Mouse (Mus musculus) cerebellum, postnatal 25 days (tissue): ENCODE measurements around the gene Bclaf3.
"Not testable (repeated sequence)": the region's sequence is repeated elsewhere in the genome, so short reads cannot be mapped to it uniquely, and the experiment has no call there.

Experiments used
- DNase-seq, 2 experiments: peaks; one replicate each; pipeline ENCODE4 v3.0.0; 2021; ENCODE audit warnings: mixed read lengths in 2 of 2

Gene Bclaf3

GRCm38 (mm10) chrX:159526388-159526787 lies at the start of gene Bclaf3:
Bclaf3 (plus strand) TSS chrX:159526688.
- DNase-seq: no peak

GRCm38 (mm10) chrX:159478243-159478940 lies 48.1 kb upstream of the Bclaf3 start:
- not testable (repeated sequence) for DNase-seq

DNA sequence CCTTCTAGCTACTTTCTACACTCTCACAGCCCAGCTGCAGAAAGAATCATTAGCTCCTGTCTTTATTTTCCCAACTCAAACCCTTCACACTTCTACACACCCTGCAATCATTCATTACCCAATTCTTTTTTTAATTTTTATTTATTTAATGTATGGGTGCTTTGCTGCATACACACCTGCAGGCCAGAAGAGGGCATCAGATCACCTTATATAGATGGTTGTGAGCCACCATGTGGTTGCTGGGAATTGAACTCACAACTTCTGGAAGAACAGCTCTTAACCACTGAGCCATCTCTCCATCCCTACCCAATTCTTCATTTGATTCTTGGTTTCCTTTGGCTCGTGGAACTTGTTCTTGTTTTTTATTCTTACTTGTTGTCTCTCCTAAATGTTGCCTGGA lies 42.2 kb upstream of the Bclaf3 start:
- no peak for DNase-seq

DNA sequence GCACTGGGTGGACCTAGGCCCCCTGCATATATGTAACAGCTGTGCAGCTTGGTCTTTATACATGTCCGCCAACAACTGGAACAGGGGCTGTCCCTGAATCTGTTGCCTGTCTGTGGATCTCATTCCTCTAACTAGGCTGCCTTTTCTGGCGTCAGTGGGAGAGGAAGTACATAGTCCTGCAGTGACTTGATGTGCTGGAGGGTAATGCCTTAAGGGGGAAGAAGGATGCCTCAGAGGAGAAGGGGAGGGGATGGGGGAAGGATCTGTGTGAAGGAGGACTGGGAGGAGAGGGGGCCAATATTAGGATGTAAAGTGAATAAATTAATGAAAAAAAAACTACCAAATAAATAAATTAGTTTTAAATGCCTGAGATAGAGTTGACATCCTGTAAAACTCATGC lies 23.3 kb upstream of the Bclaf3 start:
- no peak for DNase-seq

- DNase-seq: no peak
These were observed 18.0 kb upstream of the Bclaf3 start for GRCm38 (mm10) chrX:159508331-159509036.

- no peak for DNase-seq
These were observed 17.4 kb upstream of the Bclaf3 start for GRCm38 (mm10) chrX:159509042-159509441.

GRCm38 (mm10) chrX:159509847-159510715 lies 16.4 kb upstream of the Bclaf3 start:
- no peak for DNase-seq

DNA sequence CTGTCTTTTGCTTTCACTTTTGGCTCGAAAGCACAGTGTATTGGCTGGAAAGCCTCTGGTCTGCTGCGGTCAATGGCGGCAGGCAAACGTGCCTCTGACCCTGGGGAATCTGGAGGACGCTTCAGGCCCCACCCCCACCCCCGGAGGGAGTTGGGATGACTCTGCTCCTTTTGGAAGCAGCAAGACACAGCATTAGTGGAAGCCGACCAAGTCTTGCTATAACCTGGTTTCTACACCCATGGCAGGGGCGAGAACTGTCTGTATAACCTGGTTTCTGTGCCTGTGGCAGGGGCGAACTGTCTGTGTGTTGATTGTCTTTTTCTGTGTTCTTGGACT lies 15.8 kb upstream of the Bclaf3 start:
- no peak for DNase-seq

- no peak for DNase-seq
These were observed 10.9 kb upstream of the Bclaf3 start for GRCm38 (mm10) chrX:159515599-159515998.

DNA sequence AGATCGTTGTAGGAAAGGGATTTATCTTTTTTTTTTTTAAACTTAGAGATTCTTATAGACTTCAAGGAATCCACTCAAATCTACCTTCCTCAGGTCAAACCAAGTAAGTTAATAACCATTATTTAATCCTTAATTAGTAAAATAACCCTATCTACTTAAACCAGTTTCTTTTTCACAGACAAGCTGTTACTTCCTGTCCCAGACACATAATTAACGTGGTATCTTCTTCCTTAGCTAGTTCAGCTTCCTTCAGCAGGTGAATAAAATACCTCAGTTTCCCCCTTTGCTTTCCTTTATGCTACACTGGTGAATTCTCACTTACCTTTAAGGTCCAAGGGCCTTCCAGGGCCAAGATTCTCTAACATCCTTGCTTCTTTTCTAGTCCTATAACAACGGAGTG lies 4.7 kb upstream of the Bclaf3 start:
- DNase-seq: no peak

DNA sequence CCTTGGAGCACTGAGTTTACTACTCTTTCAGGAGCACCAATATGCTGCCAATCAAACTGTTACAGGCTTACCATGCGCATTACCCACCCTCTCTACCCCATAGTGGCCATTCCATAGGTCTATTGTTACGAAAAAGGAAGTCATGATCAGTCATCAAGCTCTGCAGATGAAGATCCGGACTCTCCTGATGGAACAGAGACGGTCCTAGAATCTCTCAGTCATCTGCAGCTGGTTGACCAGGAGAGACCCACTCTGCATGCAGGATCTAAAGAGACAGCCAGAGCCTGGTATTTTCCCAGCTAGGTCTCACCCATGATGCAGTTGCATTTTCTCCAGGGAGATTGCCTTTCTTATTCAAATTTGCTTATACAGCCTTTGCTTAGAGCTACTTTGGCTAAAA lies 3.8 kb upstream of the Bclaf3 start:
- no peak for DNase-seq

DNA sequence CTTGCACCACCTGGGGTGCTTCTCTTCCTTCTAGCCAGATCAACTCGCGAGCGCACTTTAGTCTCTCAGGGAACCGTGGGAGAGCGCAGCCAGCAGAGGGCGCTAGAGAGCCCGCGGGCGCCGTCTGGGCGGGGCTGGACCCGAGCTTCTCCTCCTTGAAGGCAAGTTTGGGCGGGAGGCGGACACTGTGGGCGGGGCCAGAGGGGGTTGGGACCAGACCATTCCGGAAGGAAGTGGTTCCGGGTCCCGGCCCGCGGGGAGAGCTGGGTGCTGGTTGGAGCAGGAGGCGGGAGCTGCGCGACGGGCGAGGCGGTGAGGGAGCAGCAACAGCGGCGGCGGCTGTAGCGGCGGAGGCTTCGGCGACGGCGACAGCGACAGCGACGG lies 5.9 kb downstream of the Bclaf3 start:
- DNase-seq: peak; percentile 94 to 97

DNA sequence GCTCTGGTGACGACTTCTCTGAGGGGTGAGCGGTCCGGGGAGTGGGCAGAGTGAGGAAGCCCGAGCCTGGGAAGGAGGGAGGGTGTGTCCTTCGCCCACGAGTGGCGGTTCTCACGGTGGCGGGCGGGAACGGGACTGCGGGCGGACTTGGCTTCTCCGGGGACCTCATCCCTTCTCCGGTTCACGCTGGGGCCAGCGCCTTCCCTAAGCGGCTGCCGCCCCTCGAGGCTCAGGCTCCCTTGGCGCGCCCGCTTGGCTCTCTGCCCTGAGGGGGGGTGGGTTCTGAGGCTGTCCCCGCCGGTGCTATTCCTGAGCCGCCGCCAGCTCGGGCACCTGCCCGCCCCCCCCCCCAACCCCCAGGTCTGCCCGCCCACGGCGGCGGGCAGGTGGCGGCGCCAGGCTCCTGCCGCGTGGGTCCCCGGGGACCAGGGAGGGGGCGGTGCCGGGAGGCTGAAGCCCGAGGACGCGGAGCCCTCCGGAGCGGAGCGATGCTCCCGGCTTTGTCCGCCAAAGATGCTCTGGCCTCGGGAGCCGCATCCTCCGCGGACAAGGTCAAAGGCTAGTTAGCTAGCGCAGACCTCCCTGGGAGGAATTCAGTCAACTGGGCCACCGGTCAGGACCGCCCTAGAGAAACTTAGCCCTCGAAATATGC lies 6.4 kb downstream of the Bclaf3 start:
- peak in 1 of 2 experiments; percentile 60 for DNase-seq

DNA sequence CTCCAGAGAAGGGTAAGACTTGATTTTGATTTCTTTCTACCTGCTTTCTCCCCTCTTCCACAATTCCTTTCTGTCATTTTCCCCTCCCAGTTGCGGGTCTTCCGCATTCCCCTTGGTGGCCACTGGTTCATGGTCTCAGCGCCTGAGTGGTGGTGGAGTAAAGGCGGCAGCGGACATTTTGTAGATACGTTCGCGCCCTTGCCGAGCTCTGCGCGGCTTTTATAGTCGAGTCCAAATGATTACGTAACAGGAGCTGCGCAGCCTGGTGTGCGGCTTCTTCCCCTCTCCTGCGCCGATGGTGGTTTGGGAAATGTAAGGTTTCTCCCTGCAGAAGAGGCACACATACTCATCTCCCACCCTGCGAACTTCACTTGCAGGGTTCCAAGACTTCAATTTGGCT lies 15.4 kb downstream of the Bclaf3 start:
- no peak for DNase-seq

- DNase-seq: no peak
These were observed 20.6 kb downstream of the Bclaf3 start for GRCm38 (mm10) chrX:159547093-159547492.

- not testable (repeated sequence) for DNase-seq
These were observed 58.2 kb downstream of the Bclaf3 start for GRCm38 (mm10) chrX:159584738-159585137.

- DNase-seq: no peak
These were observed 65.1 kb downstream of the Bclaf3 start for GRCm38 (mm10) chrX:159591633-159592032.

DNA sequence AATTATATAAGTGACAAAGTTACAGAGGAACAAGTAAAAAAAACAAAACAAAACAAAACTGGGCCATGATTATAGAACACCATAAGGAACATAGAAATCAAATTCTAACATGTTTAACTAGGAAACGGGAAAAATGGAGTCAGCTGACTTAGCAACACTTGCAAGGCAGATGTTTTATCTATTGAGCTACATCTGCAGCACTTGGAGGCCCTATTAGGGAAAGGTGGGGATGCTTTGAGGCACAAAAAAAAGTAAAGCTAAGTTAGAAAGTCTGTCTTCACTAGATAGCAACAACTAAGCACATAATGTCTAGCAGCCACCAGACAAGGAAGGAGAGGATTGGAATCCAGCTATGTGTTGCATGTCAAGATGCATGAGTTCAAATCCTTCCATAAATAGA lies 71.0 kb downstream of the Bclaf3 start:
- no peak for DNase-seq

- DNase-seq: no peak
These were observed 78.3 kb downstream of the Bclaf3 start for GRCm38 (mm10) chrX:159604832-159605231.

DNA sequence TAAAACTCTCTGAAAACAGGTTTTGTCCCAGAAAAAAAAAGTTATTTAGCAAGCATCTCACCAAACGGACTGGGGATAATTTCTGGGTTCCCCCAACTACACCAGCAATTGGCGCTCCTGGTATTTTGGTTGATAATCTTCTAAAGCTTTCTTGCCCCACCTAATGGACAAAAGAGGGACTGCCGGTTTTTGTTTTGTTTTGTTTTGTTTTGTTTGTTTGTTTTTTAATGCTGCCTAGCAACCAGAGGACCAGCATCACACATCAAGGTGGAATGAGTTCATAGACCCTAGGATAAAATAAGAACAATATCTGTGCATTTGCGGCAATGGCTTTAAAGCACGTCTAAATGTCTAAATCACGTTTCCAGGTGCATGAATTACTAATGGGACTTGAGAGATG lies 80.4 kb downstream of the Bclaf3 start:
- peak in 1 of 2 experiments; percentile 30 for DNase-seq

GRCm38 (mm10) chrX:159626208-159626906 lies 99.9 kb downstream of the Bclaf3 start:
- DNase-seq: peak; percentile 12 to 31

- peak; percentile 52 to 73 for DNase-seq
These were observed 100.6 kb downstream of the Bclaf3 start, which contains the start of gene Sh3kbp1 for GRCm38 (mm10) chrX:159626907-159627587. Sh3kbp1 (plus strand) TSS chrX:159627272.
